In genomic region chr6:148413638-148414037, GRCm38 (mm10) we compare ENCODE assay signal across 18 mouse cellular contexts. TPM values are rescaled to one million over a fixed set of nuclear protein-coding genes. Genes with fewer than 3 reads are reported as not detected.
DNase-seq lines count a peak whose midpoint lies in the region; ATAC-seq and TF ChIP-seq lines count a peak whose summit lies in the region.
"Had no signal": no experiment of that assay in that cellular context is flagged by ENCODE, and none has a peak within 500 bp of the region (broad histone marks: within the 10 kb centered on the region; RNA-seq: fewer than 3 reads in every experiment).

No protein-coding gene starts in this region.

- ATAC-seq in common myeloid progenitor, adult 5-6 weeks (replicated peaks; ENCODE audit: low read depth, poor library complexity, severe bottlenecking) = peak; percentile 62
- ATAC-seq: forebrain, embryonic 14.5 days had no signal

- intact Hi-C loops in left cerebral cortex, adult 2 months (cut with DNase I) = no loop called here
- intact Hi-C loops in left cerebral cortex, postnatal 10 days (cut with DNase I) = no loop called here

- no peak for DNase-seq in left cerebral cortex, adult 2 months (ENCODE audit: extremely low spot score in 1 of 2, low spot score in 2 of 2)
- no peak for DNase-seq in left cerebral cortex, postnatal 10 days (ENCODE audit: extremely low spot score in 1 of 2, low spot score in 2 of 2)
- peak; percentile 62 for DNase-seq in 416B (ENCODE audit: low read depth)
- DNase-seq in B cell, adult 2 months = peak; percentile 9 to 13
- DNase-seq in cerebellum, adult 11-12 months = no peak
- DNase-seq in adrenal gland, postnatal 14 days = no peak
- DNase-seq: adrenal gland, adult 8-10 months; cerebellum, adult 9-11 months; gastrocnemius, postnatal 36 days; kidney, adult 18-20 months; kidney, postnatal 36 days; left cerebral cortex, postnatal 4 days; liver, embryonic 13.5 days; thymus, adult 18-20 months had no signal

- no peak overlapping the region for H3K27ac ChIP-seq in left cerebral cortex, adult 2 months
- H3K27ac ChIP-seq: heart, embryonic 15.5 days; liver, embryonic 13.5 days; neural tube, embryonic 12.5 days had no signal

- no peak overlapping the region for H3K4me3 ChIP-seq in left cerebral cortex, adult 2 months
- H3K4me3 ChIP-seq: heart, embryonic 15.5 days; liver, embryonic 13.5 days; neural tube, embryonic 12.5 days had no signal

- TF ChIP-seq CTCF in left cerebral cortex, adult 2 months (IDR thresholded peaks at IDR 0.05) = peak; percentile 16

RNA-seq across cellular contexts. Expression of gene Tmtc1, which starts 30.6 kb away (rescaled TPM):
- 10 to 100 TPM; 58.7 to 60.1 TPM for total RNA-seq in left cerebral cortex, adult 2 months (2021)
- total RNA-seq in left cerebral cortex, postnatal 10 days (2021) = 10 to 100 TPM; 36.8 to 40.8 TPM
- total RNA-seq in common myeloid progenitor, adult 5-6 weeks (2017) = under 0.01 and 0.19 TPM in 2 replicates
- 10.7 and 13.2 TPM in 2 replicates for total RNA-seq in adrenal gland, postnatal 14 days (2021)

Comparison
In these comparisons a context has a peak if more than half of its experiments do, and no peak if none do; other contexts are left out.
1. DNase-seq: peak in 416B (single experiment) and B cell, adult 2 months (2 of 2); none in left cerebral cortex, adult 2 months (0 of 2), left cerebral cortex, postnatal 10 days (0 of 2), cerebellum, adult 11-12 months (single experiment) and adrenal gland, postnatal 14 days (single experiment).